Mouse (Mus musculus): Measurements from ENCODE around the gene Ms4a18.

The Ms4a18 gene

DNA sequence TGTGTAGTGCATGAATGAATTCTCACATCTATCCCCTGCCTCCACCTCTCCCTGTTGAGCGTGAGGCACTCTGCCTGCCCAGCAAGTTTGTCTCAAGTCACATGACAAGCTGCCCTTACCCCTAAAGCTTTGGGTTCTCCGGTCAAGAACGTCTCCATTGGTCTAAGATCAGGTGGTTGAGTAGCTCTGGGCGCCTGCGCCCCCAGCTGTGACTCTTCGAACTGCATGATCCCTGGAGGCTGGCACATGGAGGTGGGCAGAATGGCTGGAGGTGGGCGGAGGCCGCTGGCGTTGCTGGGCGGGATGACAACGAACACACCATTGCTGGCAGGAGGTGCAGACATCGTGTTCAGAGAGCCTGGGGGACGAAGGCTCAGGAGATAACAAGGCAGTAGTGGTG, 33.3 kb downstream of the Ms4a18 start:
- DNase-seq (ENCODE audit: extremely low read depth, low read depth, low spot score): no peak

DNA sequence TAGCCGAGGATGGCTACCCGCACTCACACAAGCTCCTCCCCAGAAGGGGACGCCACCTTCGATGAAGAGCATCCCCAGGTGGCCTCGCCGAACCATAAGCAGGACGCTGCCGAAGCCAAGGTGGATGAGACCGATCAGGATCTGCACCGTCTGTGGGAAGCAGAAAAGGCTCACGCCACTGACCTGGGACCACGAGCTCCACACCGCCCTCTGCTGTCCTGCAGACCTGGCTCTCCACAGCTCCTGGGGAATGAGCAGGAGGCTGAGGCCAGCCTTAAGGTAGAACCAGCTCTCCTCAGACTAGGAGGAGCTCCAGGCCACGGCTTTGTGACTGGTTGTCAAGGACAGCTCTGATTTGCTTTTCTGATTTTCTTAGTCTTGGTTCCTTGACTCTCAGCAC, 34.7 kb downstream of the Ms4a18 start:
- DNase-seq (ENCODE audit: extremely low read depth, low read depth, low spot score): no peak

DNA sequence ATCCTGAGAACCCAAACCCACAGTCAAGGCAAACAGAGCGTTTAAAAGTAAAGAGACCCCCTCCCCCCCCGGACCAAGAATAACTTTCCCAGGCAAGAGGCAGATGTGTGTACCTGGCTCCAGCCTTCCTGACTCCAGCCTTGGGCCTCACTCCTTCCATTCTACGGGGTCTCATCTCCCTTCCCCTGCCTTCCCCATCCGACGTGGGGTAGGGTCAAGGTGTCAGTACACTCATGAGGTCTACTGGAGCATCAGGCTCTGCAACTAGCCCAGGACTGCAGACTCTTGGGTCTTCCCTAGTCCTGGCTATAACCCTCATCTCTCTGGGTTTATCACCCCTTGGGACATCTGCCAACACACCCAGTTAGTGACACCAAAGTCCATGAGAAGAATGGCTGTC, 37.6 kb downstream of the Ms4a18 start:
- DNase-seq (ENCODE audit: extremely low read depth, low read depth, low spot score): no peak

DNA sequence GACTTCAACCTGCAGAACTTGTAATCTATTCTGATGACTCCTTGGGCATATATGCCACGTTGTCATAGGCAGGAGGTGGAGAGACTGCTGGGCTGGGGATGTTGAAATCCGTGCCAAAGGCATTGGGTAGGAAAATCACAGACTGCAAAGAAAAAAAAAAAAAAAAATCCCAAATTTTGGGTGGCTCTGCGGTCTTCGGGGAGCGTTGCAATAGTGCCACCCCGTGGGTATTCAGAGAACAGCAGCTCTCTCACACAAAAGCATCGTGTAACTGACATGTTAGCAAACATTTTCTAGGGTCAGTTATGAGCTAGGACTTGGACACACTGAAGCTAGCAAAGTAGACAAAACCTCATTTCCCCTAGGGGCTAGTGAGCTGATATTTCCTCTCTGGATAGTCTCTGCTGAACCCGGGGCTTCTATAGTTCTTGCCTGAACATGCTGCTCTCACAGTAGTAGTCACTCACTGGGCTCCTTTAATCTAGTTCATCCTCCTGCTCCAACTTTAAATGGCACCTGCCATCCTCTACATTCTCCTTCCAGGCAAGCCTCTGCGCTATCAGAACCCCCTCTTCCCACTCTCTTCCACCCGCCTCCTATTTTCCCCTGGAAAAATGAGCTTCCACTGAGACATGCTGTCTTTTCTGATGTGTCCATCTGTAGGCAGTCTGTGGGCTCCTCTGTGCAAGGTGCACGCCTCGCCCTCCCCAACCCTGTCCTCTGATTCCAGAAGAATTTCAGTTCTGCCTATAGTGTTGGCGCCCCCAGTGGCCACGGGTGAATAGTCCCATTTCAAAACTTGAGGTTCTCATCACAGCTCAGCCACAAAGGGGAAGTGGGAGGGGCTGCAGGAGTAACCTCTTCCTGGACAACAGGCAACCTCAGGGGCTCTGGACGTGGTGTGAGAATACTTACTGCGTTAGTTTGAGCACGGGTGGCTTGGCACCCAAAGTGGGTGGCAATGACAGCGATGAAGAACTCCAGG, 38.4 kb downstream of the Ms4a18 start:
- no peak for DNase-seq (ENCODE audit: extremely low read depth, low read depth, low spot score)

DNA sequence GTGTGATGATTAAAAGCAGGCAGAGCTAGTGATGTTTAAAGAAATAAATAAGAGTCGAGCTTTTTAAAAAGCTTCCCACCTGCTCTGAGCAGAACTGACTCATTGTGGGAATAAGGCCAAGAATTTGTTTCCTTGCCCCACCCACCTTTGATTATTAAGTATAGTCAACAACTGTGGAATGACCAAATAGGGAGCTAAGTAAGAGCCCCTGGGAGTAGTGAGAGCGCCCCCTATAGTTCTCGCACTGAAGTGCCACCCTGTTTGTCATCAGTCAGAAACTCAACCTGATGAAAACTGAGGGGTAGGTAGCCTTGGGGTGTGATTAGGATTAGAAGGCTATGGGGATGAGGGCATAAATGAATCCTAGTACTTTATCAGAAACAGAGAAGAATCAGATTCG, 41.5 kb downstream of the Ms4a18 start:
- no peak for DNase-seq (ENCODE audit: extremely low read depth, low read depth, low spot score)

DNA sequence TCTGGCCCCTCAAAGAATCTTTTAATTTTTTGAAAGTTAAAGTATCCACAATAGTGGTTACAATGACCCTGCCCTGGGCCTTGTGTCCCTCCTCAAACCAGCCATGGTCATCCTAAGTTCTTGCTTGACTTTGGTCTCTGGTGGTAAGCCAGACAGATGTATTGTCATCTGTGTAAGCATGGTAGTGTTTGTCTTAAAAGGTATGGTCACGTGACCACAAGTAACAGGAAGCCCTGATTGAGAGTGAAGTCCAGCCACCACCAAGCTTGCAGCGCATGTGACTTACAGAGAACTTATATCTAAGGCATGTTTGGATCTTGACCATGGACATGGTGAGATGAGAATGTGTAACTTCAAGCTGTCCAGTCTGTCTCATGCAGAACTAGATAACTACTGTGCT, 42.6 kb downstream of the Ms4a18 start:
- no peak for DNase-seq (ENCODE audit: extremely low read depth, low read depth, low spot score)

DNA sequence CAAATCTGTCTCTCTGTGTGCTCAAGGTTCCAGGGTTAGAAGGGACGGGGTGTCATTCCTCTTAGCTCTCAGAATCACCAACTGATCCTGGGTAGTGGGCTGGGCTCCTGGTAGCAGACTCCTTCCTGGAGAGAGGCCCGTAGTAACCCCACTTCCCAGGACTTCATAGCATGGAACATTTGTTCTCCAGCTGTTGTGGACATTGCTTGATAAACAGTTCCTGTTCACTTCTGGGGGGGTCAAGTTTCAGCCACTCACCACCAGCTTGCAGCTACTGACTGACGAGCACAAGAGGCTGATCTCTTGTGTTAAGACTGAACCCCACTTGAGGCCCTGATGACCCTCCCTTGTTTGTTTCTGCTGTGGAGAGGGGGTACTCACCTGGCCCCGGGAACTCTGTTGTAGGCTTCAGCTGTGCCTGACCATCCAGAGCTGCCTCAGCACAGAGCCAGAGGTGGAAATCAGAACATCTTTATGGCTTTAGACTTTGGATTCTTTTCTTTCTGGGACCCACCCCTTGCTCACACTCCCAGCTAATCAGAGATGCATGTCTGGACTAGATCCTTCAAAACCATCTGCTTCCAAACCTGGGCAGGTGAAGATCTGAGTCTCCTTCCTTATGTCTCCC, 43.5 kb downstream of the Ms4a18 start, which contains the start of gene Ms4a10:
TSS of gene Ms4a10 (minus strand) at position 433 of the 628 bp plus-strand sequence.
- DNase-seq (ENCODE audit: extremely low read depth, low read depth, low spot score): no peak

DNA sequence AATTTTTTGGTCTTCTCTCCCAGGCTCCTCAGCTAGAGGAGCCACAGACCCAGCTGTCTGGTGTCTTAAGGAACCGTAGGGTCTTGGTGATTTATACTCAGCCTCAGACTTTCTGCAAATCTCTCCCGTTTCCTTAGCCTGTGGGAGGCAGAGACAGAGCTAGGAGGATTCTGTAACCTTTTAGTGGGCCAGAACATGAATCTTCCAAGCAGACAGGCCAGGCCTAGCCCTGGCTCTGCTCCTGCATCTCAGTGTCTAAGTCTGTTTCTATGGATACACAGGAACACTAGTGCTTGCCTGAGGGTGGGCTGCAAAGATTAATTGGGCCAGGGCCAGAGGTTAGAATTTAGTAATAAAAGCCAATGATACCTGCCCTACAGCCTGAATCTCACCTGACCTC, 44.6 kb downstream of the Ms4a18 start:
- DNase-seq (ENCODE audit: extremely low read depth, low read depth, low spot score): no peak

DNA sequence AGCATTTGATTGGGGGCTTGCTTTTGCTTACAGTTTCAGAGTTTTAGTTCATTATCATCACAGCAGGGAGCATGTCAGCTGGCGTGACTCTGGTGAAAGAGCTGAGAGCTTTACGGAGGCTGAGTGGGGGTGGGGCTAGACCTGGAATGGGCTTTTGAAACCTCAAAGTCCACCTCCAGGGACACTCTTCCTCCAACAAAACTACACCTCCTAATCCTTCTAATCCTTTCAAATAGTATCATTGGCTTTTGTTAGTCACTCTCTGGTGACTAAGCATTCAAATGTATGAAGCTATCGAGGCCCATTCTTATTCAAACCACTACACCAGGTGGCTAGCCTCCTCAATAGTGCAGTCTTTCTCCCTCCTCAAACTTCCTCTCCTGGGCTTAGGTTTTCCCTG, 45.2 kb downstream of the Ms4a18 start:
- DNase-seq (ENCODE audit: extremely low read depth, low read depth, low spot score): no peak

DNA sequence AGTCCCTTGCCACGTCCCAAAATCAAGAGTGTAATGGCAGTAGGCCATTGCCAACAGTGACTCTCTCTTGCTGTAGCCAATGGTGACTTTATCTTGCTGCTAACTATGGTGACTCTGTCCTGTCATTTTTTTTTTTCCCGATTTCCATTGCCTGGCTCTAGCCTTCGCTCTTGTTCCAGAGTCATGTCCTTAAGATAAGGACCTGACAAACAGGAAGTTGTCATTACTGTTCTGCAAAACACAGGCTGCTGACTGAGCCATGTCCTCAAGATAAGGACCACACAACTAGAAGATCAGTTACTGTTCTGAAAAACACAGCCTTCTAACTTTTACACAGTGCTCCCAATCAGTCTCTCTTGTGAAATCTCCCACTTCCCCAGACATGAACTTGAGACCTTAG, 47.4 kb downstream of the Ms4a18 start:
- no peak for DNase-seq (ENCODE audit: extremely low read depth, low read depth, low spot score)

DNA sequence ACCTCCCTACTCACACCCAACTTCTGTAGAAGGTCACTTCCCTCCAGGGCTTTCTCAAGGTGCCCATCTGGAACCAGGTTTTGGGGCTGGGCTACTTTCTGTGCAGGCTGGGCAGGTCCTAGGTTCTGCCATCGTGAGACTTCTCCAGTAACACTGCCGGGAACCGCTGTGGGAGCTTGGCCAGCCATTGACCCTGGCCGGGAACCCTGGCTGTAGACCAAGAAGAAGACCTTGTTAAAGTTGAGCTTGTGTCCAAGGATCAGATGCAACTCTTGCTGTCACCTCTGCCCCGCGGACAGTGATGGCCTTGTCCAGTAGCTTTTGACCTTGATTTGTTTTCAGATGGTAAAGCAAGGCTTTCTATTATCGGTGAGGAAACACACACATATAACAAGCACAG, 49.3 kb downstream of the Ms4a18 start:
- DNase-seq (ENCODE audit: extremely low read depth, low read depth, low spot score): no peak

DNA sequence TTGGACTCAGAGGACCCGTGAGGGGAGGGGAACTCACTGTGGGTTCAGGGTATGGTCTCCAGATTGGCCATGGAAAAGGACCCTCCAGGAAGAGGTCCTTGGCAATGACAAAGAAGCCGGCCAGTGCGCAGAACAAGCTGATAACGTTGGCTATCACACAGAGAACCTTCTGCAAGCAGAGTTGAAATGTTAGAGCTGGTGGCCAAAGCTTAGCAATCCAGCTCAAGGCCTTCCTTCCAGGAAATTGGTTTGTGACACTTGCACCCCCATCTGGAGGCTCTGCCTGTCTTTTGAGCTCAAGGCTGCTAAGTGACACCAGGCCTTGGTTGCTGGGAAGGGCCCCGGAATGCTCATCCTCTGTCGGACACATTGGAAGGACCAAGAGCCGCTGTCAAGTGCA, 52.1 kb downstream of the Ms4a18 start:
- no peak for DNase-seq (ENCODE audit: extremely low read depth, low read depth, low spot score)

DNA sequence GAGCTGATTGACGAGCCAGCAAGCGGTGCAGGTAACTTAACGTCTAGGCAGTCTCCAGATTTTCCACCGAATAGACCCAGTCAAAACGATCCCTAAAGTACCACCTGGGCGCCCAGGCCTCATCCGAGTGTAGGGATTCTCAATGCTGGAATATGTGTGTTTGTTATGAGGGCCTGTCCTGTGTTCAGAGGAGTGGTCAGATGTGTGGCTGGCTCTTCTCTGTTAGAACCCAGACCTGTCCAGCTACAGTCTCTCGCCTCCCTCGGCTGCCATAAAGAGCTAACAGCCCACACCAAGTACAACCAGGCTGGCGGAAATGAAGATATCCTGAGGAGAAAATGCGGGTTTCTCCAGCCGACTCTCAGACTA, 57.9 kb downstream of the Ms4a18 start:
- DNase-seq (ENCODE audit: extremely low read depth, low read depth, low spot score): no peak

DNA sequence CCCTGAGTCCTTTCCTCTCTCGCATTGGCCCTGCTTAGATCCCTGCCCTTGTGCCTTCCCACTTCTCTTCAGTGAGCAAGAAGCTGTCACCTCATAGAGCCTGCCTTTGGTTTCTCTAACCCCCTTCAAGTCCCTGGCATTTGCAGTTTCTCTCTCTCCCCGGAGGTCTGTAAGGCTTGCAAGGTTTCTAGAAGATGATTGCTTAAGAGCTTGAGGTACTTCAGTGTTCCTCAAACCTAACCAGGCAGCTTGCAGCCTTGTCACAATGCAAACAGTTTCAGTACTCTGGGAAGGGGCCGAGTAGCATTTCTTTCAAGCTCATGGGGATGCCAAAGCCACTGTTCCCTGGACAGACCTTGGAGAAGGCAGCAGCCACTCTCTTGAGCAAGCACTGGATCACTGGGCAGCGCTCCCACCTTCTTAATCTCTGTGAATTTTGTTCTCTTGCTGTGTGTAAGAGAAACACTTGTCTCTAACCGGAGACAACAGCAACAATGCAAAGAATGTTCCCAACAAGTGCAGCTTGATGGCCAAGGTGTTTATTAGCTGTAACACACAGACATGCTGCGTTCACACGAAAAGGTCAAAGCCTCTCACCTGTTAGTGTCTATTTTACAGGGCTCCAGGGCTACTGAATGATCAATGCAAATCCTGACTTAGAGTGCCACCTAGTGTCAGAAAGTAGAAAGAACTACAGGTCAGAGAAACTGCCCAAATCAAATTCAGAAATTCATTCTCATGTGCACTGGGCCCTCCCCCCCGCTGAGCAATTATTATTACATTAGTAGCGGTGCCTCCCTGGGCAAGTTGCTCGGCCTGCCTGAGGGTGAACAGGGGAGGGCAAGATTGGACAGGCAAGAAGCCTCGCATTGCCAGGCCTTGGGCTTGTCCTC, 58.5 kb downstream of the Ms4a18 start:
- no peak for DNase-seq (ENCODE audit: extremely low read depth, low read depth, low spot score)

DNA sequence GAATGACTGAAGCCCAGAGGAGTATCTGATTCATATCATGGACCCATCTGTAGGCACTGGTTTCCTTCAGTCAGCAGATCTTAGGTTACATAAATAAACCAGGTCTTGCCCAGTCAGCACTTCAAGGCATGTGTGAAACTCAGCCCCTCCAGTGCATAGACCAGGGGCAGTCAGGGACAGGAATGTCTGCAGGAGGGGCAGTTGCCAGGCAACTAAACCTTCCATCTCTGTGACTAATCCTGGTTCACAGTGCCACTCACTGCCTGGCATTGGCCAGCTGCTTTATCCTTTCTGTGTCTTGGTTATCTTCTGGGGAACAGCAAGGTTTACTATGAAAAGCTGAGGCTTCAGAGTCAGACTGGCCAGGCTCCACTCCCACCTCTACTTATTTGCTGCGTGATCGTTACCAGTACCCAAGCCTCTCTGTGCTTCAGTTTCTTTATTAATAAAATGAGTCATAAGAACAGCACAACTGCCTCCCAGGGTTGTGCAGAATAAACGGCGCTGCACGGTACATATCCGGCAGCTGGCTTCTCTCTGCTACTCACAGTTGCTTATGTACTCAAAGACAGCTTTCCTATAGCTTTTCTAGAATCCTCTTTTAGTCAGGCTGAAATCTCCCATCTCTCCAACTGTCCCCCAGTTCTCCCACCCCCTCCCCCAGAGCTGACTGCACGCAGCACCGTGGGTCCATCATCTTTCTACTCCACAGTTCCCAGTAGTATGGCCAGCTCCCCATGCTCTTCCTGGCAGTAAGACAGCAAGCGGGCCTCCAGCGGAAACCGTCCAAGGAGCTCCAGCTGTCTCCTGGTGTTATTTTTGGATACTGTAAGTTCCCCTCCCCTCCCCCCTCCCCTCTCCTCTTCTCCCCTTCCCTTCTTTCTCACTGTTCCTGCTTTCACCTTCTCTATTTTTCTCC, 65.6 kb downstream of the Ms4a18 start:
- no peak for DNase-seq (ENCODE audit: extremely low read depth, low read depth, low spot score)

DNA sequence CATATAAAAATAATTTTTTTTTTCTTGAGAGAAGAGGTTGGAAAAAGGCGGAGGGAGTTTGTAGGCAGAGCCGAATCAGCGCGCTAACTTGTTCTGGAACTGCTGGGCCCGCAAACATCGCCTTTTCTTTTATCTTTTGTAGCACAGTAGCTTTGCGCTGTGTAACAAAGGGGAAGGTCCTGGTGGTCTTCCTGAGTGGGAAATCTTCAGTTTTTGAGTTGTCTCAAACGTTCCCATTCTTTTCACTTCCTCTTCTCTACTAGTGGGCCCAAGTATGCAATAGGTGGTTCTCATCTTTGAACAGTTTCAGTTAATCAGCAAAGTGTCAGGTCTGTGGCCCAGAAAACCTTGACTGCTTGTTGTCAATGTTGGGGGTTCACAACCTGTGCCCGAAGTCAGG, 68.3 kb downstream of the Ms4a18 start:
- DNase-seq (ENCODE audit: extremely low read depth, low read depth, low spot score): no peak

DNA sequence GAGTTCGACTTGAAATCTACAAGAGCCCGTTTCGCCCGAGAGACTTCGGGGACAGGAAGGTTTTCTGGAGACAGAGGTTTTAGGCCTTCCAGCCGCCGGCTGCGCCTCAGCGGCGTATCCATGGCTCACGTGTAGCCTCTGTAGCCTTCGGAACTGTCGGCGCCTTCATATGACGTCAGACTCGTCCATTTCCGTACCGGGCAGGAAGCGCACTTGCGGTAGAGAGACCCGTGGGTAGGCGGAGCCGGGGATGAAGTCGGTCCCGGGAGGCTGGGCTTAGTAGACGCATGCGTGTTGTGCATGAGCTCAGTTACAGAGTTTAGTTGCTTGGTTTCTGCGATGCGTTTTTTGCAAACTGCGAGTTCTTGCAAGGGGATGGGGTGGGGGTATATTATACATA, 68.7 kb downstream of the Ms4a18 start, which contains the start of gene Ccdc86:
TSS of gene Ccdc86 (minus strand) at position 155 of the 400 bp plus-strand sequence.
- DNase-seq (ENCODE audit: extremely low read depth, low read depth, low spot score): peak; percentile 84

DNA sequence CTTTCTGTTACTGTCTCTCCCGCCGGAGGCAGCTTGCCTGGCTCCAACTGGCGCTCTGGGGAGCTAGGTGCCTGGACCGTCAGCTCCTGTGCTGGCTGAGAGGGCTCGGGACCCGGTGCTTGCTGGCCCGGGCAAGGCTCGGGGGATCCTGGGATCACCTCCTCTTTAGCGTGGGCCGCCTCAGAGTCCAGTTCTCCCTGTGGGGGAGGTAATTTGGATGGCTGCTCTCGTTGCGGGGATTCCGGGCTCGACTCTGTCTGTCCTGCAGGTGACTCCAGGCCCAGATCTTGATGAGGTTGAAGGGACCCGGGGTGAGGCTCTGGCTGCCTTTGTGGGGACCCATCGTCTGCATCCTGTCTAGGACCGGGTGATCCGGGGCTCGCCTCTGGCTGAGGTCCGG, 69.4 kb downstream of the Ms4a18 start:
- no peak for DNase-seq (ENCODE audit: extremely low read depth, low read depth, low spot score)

DNA sequence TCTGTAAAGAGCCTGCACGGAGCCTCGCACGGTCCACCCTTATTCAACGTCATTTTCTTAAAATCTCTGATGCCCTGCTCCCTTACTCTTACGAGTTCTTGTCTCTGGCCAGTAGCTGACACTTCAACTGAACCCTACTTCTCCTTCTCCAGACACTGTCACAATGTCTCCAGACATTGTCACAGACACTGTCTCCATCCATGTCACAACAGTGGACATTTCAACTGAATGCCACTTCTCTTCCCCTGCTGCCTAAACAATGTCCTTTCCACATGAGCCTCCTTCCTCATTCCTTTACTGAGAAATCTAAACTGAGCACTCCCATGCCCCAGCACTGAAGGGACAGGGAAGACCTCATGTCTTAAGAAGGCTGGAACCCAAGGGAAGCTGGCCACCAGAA, 70.6 kb downstream of the Ms4a18 start:
- no peak for DNase-seq (ENCODE audit: extremely low read depth, low read depth, low spot score)
